Mouse (Mus musculus) limb, embryonic 10.5 days (tissue): ENCODE results near the gene Fry. TPM values are rescaled to one million over a fixed set of nuclear protein-coding genes. Genes with fewer than 3 reads are reported as not detected.

ENCODE experiments used
- DNase-seq: peaks from one replicate; pipeline ENCODE4 v3.0.0-alpha.2; 2017; ENCODE audit warnings: low spot score
- H3K27ac ChIP-seq: fragments of 300-500 bp; sonication (generic); 2 replicates; pipeline ENCODE4 v1.5.1; 2016; ENCODE audit warnings: mild to moderate bottlenecking
- H3K27me3 ChIP-seq: fragments of 300-500 bp; sonication (generic); 2 replicates; pipeline ENCODE4 v1.6.1; 2016; ENCODE audit warnings: low read depth, mild to moderate bottlenecking; ENCODE audit not compliant: poor library complexity, severe bottlenecking
- H3K36me3 ChIP-seq: fragments of 300-500 bp; sonication (generic); 2 replicates; pipeline ENCODE4 v1.6.1; 2016; ENCODE audit warnings: mild to moderate bottlenecking, moderate library complexity
- H3K4me1 ChIP-seq: fragments of 300-500 bp; sonication (generic); 2 replicates; pipeline ENCODE4 v1.6.1; 2016
- H3K4me3 ChIP-seq: fragments of 300-500 bp; sonication (generic); 2 replicates; pipeline ENCODE4 v1.5.1; 2016; ENCODE audit warnings: mild to moderate bottlenecking, moderate library complexity
- H3K9me3 ChIP-seq: fragments of 300-500 bp; sonication (generic); replicated peaks from 2 replicates; pipeline ENCODE4 v1.6.1; 2016; ENCODE audit warnings: mild to moderate bottlenecking
- WGBS: fragments of 180-500 bp; shearing (Covaris S2); methylation state at CpG from one replicate; pipeline ENCODE4 v1.1.7; 2016; 5-methylcytosine and 5-hydroxymethylcytosine counted together
- polyA plus RNA-seq: library from polyadenylated mRNA; unstranded; fragments of >200 nt; fragmentation: Nextera tagmentation; extraction: Ambion mirVana; gene quantifications from 2 replicates; pipeline ENCODE4 v1.2.1, GENCODE M21; 2016

The Fry gene
- polyA plus RNA-seq, 1 experiment from 2014 or later = 3.2 TPM

DNA sequence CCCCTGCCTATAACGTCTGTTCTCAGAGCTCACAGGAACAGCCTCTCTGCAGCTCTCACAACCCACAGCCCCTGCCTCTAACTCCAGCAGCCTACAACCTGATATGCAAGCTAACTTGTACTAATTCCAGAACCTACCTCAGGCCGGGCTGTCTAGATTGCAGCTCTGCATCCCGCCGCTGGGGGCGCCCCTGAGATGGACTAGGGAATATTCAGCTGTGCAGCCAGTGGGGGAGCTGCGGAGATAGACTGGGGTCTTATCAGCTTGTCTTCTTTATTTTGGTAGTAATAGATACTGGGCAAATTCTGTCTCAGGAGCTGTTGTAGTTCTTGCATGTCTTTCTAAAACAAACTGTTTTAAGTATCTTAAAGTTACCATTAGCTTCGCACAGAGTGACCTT, 101.9 kb downstream of the Fry start:
- Histone ChIP-seq H3K4me3 (no peak overlapping the region), H3K27me3 (no peaks in the 10 kb centered on the region), H3K27ac (no peak overlapping the region), H3K4me1 (no peaks in the 10 kb centered on the region), H3K9me3 (no peaks in the 10 kb centered on the region), H3K36me3 (no peaks in the 10 kb centered on the region)
- WGBS = 41% methylated on average over 7 of the region's 7 CpGs
- peak; percentile 51 for DNase-seq

DNA sequence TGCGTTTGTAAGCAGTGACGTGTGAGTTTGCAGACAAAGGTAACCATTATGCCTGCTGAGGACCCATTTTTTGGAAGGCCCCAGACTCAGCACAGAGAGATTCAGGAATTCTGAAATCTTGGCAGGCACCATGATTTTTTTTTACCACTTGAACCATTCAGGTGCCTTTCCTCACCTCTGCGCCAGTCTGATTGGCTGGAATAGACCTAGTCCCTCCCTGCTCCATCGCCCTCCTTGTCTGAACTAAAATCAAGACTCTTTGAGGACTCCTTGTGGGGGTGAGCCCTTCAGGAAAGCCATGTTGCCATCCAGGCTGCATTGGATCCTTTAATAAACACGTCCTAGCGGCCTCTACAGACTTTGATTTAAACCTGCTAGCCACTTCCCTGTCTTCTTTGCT, 103.4 kb downstream of the Fry start:
- no peaks in the 10 kb centered on the region for H3K9me3 ChIP-seq
- no peak for DNase-seq
- no peaks in the 10 kb centered on the region for H3K27me3 ChIP-seq
- H3K27ac ChIP-seq = no peak overlapping the region
- no peaks in the 10 kb centered on the region for H3K4me1 ChIP-seq
- no peaks in the 10 kb centered on the region for H3K36me3 ChIP-seq
- H3K4me3 ChIP-seq = no peak overlapping the region
- 89% methylated on average over 6 of the region's 6 CpGs for WGBS

DNA sequence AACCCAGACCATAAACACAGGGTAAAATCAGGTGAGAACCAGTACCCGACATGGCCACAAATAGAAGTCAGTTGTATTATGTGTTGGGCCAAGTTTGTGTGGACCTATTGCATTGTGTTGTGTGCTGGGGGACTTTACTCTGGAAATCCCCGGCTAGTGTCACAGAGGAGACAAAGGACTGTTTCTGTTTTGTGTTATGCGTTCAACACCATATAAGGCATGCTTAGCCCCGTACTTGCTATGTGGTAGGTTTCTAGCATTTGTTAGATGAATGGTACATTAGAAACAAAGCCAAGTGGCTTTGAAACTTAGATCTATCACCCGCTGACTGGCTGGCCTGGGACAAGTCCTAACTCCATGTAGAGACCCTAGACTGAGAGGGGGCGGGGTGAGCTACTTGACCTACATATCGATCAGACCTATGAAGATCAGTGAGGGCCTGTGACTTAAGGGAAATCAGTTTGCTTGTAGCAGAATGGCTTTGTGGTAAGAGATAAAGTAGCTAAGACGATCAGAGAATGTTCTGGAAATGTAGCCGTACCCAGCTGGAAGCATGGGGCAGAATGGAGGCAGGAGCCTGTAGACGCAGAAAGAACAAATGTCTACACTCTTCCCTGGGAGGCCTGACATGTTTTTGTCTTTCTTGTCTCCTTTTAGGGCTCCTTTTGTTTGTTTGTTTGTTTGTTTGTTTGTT, 105.2 kb downstream of the Fry start:
- WGBS = 90% methylated on average over 10 of the region's 10 CpGs

DNA sequence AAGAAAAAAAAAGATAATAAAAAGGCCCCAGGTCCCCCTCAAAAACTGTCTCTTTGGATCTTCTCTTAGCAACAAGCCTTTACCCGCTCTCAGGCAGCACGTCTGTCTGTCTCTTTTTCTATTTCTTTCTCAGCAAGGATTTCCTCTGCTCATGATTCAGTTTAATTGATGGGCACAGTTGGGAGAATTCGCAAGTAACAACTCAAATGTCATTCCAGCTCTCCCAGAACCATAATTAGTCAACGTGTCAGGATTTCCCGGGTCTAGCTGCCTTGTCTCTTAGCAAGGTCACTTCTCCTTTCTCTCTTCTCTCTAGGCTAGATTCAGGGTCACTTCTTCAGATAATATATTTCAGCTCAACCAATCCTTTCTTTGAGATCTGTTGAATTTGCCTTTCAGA, 110.6 kb downstream of the Fry start:
- Histone ChIP-seq H3K4me3 (no peak overlapping the region), H3K9me3 (no peaks in the 10 kb centered on the region), H3K4me1 (peaks cover 14% of the 10 kb centered on the region), H3K36me3 (no peaks in the 10 kb centered on the region), H3K27ac (no peak overlapping the region), H3K27me3 (no peaks in the 10 kb centered on the region)
- 74% methylated on average over 5 of the region's 5 CpGs for WGBS
- DNase-seq = no peak

More for the DNA sequence above, 105.2 kb downstream of the Fry start:
- H3K36me3 ChIP-seq = no peaks in the 10 kb centered on the region
- H3K27me3 ChIP-seq = no peaks in the 10 kb centered on the region
- H3K4me3 ChIP-seq = no peak overlapping the region
- no peaks in the 10 kb centered on the region for H3K9me3 ChIP-seq
- H3K4me1 ChIP-seq = no peaks in the 10 kb centered on the region
- H3K27ac ChIP-seq = no peak overlapping the region
- no peak for DNase-seq

DNA sequence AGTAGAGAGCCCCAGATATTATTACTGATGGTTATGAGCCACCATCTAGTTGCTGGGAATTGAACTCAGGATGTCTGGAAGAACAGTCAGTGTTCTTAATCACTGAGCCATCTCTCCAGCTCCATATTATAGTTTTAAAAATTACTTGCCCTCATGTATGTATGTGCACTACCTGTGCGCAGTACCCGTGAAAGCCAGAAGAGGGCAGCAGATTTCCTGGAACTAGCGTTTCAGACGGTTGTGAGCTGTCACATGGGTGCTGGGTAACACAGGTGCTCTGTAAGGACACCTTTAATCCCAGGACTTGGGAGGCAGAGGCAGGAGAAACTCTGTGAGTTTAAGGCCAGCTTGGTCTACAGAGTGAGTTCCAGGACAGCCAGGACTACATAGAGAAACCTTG, 111.3 kb downstream of the Fry start:
- Histone ChIP-seq H3K9me3 (no peaks in the 10 kb centered on the region), H3K27ac (no peak overlapping the region), H3K36me3 (no peaks in the 10 kb centered on the region), H3K4me3 (no peak overlapping the region), H3K4me1 (peaks cover 14% of the 10 kb centered on the region), H3K27me3 (no peaks in the 10 kb centered on the region)
- WGBS = 89% methylated on average over 4 of the region's 4 CpGs
- peak; percentile 35 for DNase-seq

DNA sequence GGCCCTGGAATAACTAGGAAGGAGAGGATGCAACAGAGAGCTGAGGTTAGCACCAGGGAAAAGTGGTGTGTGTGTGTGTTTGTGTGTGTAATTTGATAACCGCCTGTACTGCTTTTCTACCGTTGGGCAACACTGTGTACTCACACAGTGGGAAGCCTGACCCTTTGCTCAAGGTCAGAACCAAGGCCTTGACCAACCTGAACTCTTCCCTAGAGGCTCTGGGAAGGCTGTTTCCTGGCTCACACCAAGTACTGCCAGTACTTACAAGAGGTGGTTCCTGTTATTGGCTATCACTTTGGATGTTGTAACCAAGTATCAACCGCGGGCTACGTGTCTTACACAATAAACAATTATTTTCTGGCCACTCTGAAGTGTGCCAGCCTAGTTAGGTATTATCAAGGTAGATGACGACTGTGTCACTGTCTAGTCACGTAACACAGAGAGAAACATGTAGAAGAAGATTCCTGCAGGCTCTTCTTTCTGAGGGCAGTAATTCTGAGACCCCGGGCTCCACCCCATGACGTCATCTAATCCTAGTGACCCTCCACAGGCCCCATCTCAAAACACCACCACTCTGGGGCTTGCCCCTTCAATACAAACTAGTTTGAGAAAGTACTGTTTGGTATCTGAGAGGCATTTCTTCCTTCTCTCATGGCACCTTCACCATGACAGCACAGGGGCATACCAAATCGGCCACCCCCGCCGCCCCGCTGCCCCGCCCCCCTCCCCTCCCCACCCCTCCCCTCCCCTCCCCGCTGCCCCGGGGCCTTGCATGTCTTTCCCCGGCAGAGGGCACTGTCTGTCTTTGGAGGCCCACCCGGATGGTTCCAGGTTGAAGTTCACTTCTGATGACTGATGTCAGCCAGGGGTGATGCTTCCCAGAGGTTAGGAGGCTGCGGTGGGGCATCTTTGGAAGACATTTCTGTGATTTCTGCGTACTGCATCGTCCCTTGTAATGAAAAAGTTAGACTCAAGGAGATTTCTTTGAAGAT, 114.0 kb downstream of the Fry start:
- peak overlapping the region; percentile 41 for H3K4me3 ChIP-seq
- DNase-seq = peak; percentile 62
- no peaks in the 10 kb centered on the region for H3K9me3 ChIP-seq
- H3K36me3 ChIP-seq = no peaks in the 10 kb centered on the region
- H3K27ac ChIP-seq = no peak overlapping the region
- peaks cover 14% of the 10 kb centered on the region for H3K4me1 ChIP-seq
- WGBS = 42% methylated on average over 18 of the region's 21 CpGs
- no peaks in the 10 kb centered on the region for H3K27me3 ChIP-seq

DNA sequence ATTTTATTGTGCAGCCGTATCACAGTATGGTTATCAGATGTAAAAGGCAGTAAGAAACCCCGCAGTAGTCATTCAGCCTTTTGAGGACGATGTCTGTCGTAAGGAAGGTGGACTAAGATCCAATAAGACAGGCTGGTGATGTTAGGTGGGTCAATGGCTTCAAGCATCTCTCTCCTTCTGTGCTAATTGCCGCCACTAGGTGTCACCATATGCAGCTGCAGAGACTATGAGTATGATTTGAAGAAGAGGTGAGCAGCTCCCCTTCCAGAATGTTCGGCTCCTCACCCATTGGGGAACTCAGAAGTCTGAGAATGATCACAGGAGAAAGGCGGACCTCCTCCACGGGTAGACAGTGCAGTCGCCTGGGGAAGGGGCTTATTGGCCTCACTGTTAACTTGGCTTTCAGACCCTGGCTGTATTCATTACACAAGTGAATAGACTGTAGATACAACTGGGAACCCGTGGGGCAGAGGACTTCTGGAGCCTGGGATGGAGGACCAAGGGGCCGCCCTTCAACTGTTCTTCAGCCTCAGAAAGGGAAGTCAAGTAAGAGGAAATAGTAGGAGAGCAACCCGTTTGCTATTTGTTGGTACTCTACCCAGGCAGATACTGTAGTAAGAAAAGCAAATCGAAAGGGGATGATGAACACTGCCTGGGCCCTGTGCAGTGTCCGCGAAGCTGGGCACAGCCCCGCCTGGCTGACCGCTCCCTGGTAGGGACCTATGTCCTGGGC, 114.9 kb downstream of the Fry start:
- peak; percentile 59 for DNase-seq
- H3K4me1 ChIP-seq = peaks cover 14% of the 10 kb centered on the region
- H3K27ac ChIP-seq = no peak overlapping the region
- no peaks in the 10 kb centered on the region for H3K9me3 ChIP-seq
- H3K27me3 ChIP-seq = no peaks in the 10 kb centered on the region
- H3K36me3 ChIP-seq = no peaks in the 10 kb centered on the region
- WGBS = 61% methylated on average over 17 of the region's 17 CpGs
- no peak overlapping the region for H3K4me3 ChIP-seq

DNA sequence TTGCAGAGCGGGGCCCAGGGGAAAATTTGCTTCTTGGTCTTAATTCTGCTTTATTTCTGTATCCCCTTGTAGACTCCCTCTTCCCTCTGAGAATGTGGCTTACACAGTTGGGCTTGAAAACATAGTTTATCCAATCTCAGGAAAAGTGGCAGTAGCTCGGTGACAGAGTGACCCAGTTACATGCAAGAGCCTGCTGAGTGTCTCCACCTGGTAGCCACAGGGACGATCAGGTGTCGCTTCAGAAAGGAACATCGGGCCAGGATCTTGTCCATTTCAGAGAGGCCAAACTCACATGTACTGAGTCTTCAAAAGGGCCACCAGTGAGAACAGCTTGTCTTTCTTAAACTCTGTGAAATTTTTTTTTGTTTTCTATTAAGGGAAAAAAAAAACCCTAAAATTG, 117.5 kb downstream of the Fry start:
- no peak overlapping the region for H3K4me3 ChIP-seq
- no peak for DNase-seq
- 91% methylated on average over 5 of the region's 5 CpGs for WGBS
- no peaks in the 10 kb centered on the region for H3K36me3 ChIP-seq
- H3K4me1 ChIP-seq = peaks cover 14% of the 10 kb centered on the region
- H3K9me3 ChIP-seq = no peaks in the 10 kb centered on the region
- no peak overlapping the region for H3K27ac ChIP-seq
- no peaks in the 10 kb centered on the region for H3K27me3 ChIP-seq

DNA sequence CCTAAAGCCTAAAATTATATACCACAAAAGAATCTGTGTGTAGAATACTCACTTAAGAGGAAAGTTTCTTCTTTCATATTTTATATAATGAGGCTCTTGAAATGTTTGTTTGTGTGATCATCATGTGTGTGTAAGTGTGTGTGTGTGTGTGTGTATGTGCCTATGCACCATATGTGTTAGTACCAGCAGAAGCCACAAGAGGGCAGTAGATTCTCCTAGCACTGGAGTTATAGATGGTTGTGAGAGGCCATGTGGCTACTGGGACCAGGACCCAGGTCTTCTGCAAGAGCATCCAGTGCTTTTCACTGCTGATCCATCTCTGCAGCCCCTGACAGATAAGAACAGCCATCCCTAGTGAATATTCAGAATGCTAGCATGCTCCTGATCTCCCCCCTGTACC, 118.2 kb downstream of the Fry start:
- no peaks in the 10 kb centered on the region for H3K36me3 ChIP-seq
- H3K27me3 ChIP-seq = no peaks in the 10 kb centered on the region
- H3K4me3 ChIP-seq = no peak overlapping the region
- no peak for DNase-seq
- H3K27ac ChIP-seq = no peak overlapping the region
- H3K4me1 ChIP-seq = peaks cover 14% of the 10 kb centered on the region
- H3K9me3 ChIP-seq = no peaks in the 10 kb centered on the region

DNA sequence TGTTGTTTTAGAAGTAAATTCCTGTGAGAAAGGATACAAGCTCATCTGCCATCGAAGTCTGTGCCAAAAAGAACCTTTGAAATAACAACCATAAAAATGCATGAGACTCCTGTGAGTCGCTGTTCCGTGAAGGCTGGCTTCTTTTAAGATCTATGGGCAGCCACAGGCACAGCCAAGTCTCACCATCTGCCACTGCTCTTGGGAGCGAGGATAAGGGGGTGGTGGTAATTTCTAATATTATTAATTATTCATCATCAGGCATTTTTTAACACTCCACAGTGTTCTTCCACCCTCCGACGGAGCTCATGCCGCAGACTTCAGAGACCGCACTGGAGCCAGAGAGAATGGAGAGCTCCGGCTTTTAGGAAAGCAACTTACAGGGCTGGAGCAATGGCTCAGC, 123.2 kb downstream of the Fry start:
- Histone ChIP-seq H3K27me3 (no peaks in the 10 kb centered on the region), H3K36me3 (no peaks in the 10 kb centered on the region), H3K9me3 (no peaks in the 10 kb centered on the region), H3K4me1 (peaks cover 7% of the 10 kb centered on the region; the same call in 1 of the 2 replicates), H3K27ac (no peak overlapping the region), H3K4me3 (no peak overlapping the region)
- DNase-seq = no peak
- WGBS = 93% methylated on average over 9 of the region's 9 CpGs

DNA sequence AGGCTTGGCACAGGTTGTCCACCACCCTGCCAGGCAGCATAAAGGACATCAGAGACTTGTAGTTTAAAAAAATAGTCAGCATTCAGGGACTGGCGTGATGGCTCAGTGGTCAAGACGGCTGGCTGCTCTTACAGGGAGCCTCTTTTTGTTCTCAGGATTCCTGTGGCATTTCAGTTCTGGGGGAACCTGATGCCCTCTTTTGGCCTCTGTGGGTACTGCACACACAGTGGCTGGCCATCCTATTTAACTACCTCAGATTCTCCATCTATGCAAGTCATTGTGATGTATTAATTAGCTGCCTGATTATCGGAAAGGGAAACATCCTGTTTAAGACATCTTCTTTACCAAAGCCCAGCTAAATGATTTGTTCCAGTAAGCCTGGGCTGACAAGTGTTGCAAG, 128.3 kb downstream of the Fry start:
- H3K9me3 ChIP-seq = no peaks in the 10 kb centered on the region
- H3K27me3 ChIP-seq = no peaks in the 10 kb centered on the region
- no peak for DNase-seq
- no peaks in the 10 kb centered on the region for H3K36me3 ChIP-seq
- no peak overlapping the region for H3K27ac ChIP-seq
- peaks cover 7% of the 10 kb centered on the region; the same call in 1 of the 2 replicates for H3K4me1 ChIP-seq
- WGBS = 84% methylated on average over 3 of the region's 3 CpGs
- no peak overlapping the region for H3K4me3 ChIP-seq

DNA sequence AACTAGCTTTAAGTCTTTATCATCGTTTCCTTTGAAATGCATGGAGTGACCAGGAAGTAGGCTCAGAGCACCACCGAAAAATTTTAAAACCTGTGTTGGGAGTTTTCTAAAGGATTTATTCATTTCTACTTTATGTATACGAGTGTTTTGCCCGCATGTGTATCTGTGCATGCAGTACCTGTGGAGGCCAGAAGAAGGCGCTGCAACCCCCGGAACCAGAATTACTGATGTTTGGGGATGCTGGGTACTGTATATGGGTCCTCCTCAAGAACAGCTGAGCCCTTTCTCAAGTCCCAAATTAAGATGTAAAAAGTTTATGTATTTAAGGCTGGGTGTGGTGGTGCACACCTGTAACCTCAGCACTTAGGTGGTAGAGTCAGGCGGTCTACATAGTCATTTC, 139.3 kb downstream of the Fry start:
- no peak for DNase-seq
- Histone ChIP-seq H3K27ac (no peak overlapping the region), H3K4me3 (no peak overlapping the region), H3K4me1 (peaks cover 25% of the 10 kb centered on the region), H3K27me3 (peaks cover 16% of the 10 kb centered on the region; the same call in 1 of the 2 replicates), H3K36me3 (no peaks in the 10 kb centered on the region), H3K9me3 (no peaks in the 10 kb centered on the region)
- 90% methylated on average over 7 of the region's 7 CpGs for WGBS
